Mouse (Mus musculus) gastrocnemius, adult 2 months (tissue): ENCODE measurements around the gene St3gal4. TPM values are rescaled to one million over a fixed set of nuclear protein-coding genes. Genes with fewer than 3 reads are reported as not detected.

Experiments used
- DNase-seq: peaks from one replicate; pipeline ENCODE4 v3.0.0; 2022
- H3K27ac ChIP-seq: fragments of 200-600 bp; 2 replicates; pipeline ENCODE4 v1.8.1; 2022; ENCODE audit warnings: mild to moderate bottlenecking
- H3K4me3 ChIP-seq: fragments of 200-600 bp; 2 replicates; pipeline ENCODE4 v1.8.1; 2022; ENCODE audit warnings: mild to moderate bottlenecking, moderate library complexity
- CTCF ChIP-seq: fragments of 200-600 bp; IDR thresholded peaks from 2 replicates; pipeline ENCODE4 v1.8.1; 2022; ENCODE audit warnings: antibody characterized with exemption, mild to moderate bottlenecking, moderate library complexity
- intact Hi-C: fragments of 180-260 bp; cut with DNase I; formaldehyde crosslinking; loops from one replicate; pipeline ENCODE4 v1.15.1; 2025
- total RNA-seq, 2 experiments: library from RNA; stranded (reverse); gene quantifications; 2 replicates each; pipeline ENCODE4 v1.2.3; 2021

The St3gal4 gene
- total RNA-seq, 2 experiments from 2014 or later = 4.2 to 4.3 TPM

DNA sequence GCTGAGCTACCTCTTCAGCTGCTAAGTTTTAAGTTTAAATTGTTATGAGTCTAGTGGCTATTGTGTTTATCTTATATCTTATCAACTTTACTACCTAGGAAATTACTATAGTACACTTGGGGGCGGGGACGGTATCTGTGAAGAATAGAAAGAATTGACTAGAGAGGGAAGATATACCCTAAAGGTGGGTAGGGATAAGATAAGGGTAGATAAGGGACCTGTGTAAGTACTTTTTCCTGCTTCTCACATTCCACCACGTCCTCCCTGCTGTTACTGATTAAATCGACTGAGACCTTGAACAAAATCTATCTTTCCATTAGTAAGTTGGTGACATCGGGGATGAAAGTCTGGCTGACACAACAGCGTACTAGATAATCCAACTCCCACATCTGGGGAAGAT is 70.6 kb downstream of the St3gal4 start:
- no peak for TF ChIP-seq CTCF
- intact Hi-C loops = loop anchor here (5.0 kb wide), 1 partner anchor 64 kb away; no protein-coding TSS in a partner anchor
- Histone ChIP-seq H3K27ac (no peak overlapping the region), H3K4me3 (no peak overlapping the region)
- no peak for DNase-seq

DNA sequence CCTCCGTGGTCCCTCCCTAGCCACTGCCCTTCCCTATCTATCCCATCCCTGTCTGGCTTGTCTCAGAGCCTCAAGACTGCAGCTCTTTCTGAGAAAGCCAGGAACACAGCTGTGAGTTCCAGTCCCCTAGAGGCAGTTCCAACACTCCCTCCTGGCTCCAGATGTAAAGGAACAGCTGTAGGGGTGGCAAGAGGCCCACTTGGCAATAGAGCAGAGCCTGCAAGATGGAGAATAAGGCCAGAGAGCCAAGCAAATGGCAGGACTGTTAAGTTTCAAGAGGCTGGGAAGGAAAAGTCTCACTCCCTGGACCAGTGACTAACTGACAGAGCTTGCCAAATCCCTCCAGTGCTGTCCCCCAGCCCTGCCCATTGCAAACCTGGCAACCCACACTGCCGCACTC is 73.3 kb downstream of the St3gal4 start:
- peak overlapping the region; percentile 75 for H3K27ac ChIP-seq
- TF ChIP-seq CTCF = no peak
- no peak overlapping the region for H3K4me3 ChIP-seq
- DNase-seq = peak; percentile 91
- intact Hi-C loops = loop anchor here (5.0 kb wide), 1 partner anchor 67 kb away; no protein-coding TSS in a partner anchor

DNA sequence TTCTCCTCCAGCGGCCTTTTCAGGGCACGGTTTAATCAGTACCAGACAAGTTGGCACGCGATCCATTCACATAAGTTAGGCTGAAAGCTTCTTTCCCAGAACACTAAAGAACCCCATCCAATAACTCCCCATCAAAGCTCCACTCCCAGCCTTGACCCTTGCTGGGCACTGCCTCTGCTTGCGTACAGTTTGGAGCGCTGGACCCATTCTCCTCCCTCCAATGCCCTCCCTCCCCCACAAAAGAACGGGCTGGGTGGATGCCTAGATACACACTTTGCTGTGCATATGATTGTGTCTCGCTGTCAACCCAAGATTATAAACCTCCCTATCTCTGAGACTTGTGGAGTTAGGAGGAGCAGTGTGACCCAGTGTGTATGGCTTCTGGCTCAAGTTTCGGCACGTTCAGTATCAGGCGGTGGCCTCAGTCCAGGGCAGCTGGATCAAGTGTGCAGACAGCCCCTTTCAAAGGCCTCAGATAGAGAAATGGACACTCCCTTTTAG is 74.0 kb downstream of the St3gal4 start:
- H3K27ac ChIP-seq = peak overlapping the region; percentile 75
- intact Hi-C loops = loop anchor here (5.0 kb wide), 1 partner anchor 67 kb away; no protein-coding TSS in a partner anchor
- TF ChIP-seq CTCF = no peak
- H3K4me3 ChIP-seq = 0 out of 2 replicates have a peak overlapping the region, but pooled peaks have one; percentile 7
- peak; percentile 61 for DNase-seq

DNA sequence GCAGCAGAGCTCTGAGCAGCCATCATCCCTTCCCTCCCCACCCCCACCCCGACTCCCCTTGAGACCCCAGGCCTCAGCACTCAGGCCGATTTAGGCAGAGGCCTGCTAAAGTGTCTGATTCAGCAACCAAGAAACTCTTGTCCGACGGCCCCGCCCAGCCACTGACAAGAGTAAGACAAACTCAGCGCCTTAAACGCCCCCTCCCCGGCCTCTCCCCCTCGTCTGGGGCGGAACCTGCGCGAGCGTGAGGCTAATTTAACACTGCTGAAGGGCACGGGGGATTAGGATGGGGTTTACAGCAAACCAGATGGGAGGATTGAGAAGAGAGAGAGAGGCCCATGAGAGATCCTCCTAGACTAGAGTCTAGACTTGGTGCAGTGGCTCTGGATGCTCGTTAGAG is 74.6 kb downstream of the St3gal4 start:
- no peak for TF ChIP-seq CTCF
- DNase-seq = no peak
- H3K4me3 ChIP-seq = no peak overlapping the region
- H3K27ac ChIP-seq = peak overlapping the region; percentile 75; the same call in 1 of the 2 replicates
- intact Hi-C loops = no loop called here

DNA sequence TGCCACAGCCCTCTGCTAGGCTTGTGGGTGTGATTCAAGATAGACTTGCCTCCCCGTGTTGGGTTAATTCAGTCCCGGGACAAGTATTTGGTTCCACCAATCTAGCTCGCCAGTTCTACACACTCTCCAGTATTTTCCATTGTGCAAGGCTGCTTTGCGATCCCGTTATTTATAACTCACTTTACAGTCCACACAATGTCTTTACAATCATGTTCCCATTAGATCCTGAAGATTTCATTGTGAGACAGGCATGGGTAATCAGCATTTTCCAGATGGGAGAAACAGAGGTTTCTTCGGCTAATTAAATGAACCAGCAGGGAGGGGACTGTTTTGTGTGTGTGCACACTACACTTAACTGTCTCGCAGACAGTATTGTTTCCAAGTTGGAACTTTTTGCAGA is 75.4 kb downstream of the St3gal4 start:
- H3K4me3 ChIP-seq = no peak overlapping the region
- intact Hi-C loops = no loop called here
- no peak for TF ChIP-seq CTCF
- DNase-seq = no peak
- peak overlapping the region; percentile 56; the same call in 1 of the 2 replicates for H3K27ac ChIP-seq

DNA sequence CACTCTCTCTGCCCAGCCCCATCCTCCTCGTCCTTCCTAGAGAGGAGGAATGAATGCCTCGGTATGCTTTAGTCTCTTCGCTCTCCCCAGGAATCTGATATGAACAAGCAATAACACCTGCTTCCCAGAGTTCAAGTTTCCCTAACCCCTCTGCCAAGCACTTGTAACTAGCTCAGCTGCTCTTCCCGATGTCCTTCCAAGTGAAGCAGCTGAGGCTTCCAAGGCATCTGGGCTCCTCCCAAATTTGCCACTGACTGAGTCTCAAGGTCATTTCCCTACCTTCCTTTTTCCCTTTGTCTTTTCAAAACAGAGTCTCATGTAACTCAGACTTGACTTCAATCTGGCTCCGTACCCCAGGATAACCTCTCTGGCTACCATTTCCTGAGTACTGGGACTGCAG is 77.6 kb downstream of the St3gal4 start:
- TF ChIP-seq CTCF = no peak
- H3K27ac ChIP-seq = peak overlapping the region; percentile 20
- H3K4me3 ChIP-seq = no peak overlapping the region
- peak; percentile 57 for DNase-seq
- intact Hi-C loops = no loop called here

DNA sequence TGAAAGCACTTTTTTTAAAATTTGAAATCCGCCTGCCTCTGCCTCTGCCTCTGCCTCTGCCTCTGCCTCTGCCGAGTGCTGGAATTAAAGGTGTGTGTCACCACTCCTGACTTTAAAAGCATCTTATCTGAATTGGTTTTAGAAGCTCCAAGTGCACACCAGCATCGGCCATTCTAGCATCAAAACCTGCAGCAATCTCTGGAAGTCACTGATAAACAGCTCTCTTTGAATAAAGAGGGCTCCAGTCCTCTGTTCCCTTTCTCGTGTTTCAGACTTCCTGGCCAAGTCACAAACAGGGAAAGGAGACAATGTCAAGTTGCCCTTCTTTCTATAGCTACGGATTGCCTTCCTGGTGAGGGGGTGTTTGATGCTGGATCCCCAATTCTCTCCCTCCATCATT is 79.2 kb downstream of the St3gal4 start:
- intact Hi-C loops = no loop called here
- DNase-seq = no peak
- Histone ChIP-seq H3K4me3 (no peak overlapping the region), H3K27ac (peak overlapping the region; percentile 51)
- TF ChIP-seq CTCF = no peak

DNA sequence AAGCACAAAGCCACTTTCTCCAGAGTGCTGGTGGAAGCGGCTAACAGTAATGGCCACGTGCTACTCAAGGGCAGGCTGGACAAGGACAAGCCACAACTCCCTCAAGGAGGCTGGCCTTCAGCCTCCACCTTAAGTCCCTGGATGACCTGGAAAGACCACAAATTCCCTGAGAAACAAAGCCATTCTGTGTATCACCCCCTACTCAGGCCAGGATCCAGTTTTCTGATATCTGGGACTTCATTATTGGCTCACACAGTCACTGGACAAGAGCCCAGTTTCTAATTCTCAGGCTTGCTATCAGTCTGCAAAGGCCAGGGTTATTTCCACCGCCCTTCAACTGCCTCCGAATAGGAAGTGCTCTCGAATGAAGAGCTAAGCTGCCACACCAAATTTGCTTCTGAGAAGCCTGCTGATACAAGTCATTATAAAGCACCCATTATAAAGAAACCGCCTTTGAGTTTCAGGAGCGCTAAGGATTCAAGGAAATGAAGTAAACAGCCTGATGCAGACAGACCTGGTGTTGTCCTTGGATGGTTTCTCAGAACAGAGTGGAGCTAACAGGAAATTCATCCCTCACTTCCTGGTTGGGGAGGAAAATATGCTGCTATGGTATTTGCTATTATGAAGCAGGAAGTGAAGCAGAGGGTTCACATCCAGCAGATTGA is 80.0 kb downstream of the St3gal4 start:
- intact Hi-C loops = no loop called here
- no peak for TF ChIP-seq CTCF
- no peak for DNase-seq
- Histone ChIP-seq H3K27ac (peak overlapping the region; percentile 51), H3K4me3 (peak overlapping the region; percentile 11)

DNA sequence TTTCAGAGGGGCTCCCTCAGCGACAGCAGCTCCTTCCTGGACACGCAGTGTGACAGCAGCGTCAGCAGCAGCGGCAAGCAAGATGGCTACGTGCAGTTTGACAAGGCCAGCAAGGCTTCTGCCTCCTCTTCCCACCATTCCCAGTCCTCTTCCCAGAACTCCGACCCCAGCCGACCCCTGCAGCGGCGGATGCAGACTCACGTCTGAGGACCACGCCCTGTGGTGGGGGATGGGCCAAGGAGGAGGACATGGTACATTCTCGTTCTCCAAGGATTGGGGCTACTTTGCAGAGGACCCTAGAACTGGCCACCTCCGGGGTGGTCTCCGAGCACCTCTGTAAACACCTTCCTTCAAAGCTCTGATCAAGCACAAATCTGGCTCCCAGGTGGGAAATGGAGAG is 84.0 kb downstream of the St3gal4 start:
- TF ChIP-seq CTCF = no peak
- DNase-seq = no peak
- no peak overlapping the region for H3K4me3 ChIP-seq
- intact Hi-C loops = no loop called here
- H3K27ac ChIP-seq = no peak overlapping the region

DNA sequence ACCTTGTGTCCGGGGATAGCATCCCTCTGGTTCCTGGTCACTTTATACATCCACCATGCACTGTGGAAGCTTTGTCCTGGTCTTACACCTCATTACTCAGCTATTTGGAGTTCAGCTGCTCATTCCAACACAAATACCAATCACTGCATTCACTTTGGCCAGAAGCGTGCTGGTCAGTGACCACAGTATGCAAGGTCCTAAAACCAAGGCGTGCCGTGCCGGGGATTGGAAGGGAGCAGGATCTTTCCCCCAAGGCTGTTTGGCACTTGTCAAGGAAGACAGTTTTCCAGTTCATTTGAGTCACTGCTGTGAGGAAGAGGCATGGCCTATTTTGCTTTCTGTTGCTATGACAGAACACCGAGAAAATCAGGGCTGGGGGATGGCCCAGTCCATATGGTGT is 86.6 kb downstream of the St3gal4 start:
- intact Hi-C loops = no loop called here
- TF ChIP-seq CTCF = no peak
- H3K27ac ChIP-seq = no peak overlapping the region
- H3K4me3 ChIP-seq = no peak overlapping the region
- DNase-seq = no peak

DNA sequence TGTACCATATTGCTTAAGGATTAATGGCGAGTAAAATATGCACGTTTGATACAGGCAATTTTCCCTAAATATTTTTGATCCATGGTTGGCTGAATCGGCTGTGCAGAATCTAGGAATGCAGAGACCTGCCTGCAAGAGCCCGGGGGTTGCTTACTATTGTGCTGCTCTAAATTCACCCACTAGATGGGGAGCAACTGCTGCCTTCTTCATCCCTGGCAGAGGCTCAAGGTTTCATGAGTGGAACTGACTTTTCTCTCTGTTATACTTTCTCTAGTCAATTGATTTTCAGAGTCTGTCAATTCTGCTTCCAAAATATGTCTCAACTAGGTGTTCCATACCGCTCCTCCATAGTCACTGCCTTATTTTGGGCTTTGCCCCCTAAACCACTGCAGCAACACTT is 88.2 kb downstream of the St3gal4 start:
- intact Hi-C loops = no loop called here
- DNase-seq = peak; percentile 42
- H3K27ac ChIP-seq = no peak overlapping the region
- H3K4me3 ChIP-seq = no peak overlapping the region
- TF ChIP-seq CTCF = peak; percentile 69

DNA sequence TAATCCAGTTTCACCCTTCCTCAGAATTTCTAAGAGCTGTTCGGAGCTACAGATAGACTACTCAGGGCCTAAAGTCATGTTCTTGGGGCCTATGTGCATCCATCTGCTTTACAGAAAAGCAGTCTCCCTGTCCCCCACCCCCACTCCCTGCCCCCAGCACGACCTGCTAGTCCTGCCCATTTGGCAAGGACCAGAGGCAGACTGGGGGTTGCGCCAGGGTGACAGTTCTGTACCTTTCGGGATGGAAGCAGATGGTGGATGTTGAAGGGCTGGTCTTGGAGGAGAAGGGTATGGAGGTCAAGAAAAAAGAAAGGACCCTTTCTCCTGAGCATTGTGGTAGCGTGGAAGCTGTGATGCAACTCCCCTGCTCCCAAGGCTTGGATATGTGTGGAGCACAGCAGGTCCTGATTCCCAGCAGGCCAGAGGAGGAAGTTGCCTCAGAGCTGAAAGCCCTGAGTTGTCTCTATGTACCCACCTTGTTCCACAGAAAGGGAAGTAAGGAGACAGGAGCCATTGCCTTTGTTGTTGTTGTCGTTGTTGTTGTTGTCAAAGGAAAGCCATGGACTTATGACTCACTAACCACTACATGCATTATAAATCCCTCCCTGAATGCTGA is 91.6 kb downstream of the St3gal4 start:
- intact Hi-C loops = no loop called here
- TF ChIP-seq CTCF = no peak
- DNase-seq = no peak
- H3K4me3 ChIP-seq = no peak overlapping the region
- H3K27ac ChIP-seq = 0 out of 2 replicates have a peak overlapping the region, but pooled peaks have one; percentile 1

DNA sequence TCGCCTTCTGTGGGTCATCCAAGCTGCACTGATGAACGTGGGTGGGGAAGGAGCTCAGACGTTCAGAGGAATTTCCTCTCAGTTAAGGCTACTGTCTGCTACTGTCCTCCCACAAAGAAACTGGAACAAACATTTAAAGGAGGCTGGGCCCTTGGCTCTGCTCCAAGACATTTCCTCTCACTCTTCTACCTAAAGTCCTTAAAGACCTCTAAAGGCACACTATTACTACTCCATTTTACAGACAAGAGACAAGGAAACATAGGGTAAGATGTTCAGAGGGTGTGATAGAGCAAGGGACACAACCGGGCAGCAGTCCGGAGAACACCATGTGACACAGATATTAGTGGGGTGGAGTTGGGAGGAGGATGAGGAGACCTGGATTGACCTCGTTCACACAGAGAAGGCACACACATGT is 92.2 kb downstream of the St3gal4 start:
- TF ChIP-seq CTCF = no peak
- intact Hi-C loops = no loop called here
- Histone ChIP-seq H3K4me3 (no peak overlapping the region), H3K27ac (0 out of 2 replicates have a peak overlapping the region, but pooled peaks have one; percentile 1)
- DNase-seq = no peak
